Mouse (Mus musculus): ENCODE results near the gene Jag1.

The Jag1 gene

GRCm38 (mm10) chr2:137116025-137116674 is at the start of gene Jag1:
Jag1 (minus strand) TSS chr2:137116644.
- DNase-seq = peak in 1 of 2 experiments; percentile 66

DNA sequence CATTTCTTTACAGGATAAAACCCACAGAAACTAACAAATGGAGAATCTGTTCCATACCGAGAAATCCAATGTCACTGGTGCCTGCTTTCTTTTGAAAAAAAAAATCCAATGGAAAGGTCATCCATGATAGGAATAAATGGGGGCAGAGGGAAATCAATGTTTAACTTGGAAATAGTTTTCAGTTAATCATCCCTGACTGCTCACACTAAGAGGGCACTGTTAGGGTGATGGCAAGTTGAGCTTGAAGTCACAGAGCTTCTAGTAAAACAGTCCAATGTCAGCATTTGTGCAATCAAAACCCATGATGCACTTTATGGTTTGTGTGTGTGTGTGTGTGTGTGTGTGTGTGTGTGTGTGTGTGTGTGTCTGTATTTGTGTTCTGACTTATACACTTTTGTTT is 39.6 kb upstream of the Jag1 start:
- peak in 1 of 2 experiments; percentile 61 for DNase-seq

DNA sequence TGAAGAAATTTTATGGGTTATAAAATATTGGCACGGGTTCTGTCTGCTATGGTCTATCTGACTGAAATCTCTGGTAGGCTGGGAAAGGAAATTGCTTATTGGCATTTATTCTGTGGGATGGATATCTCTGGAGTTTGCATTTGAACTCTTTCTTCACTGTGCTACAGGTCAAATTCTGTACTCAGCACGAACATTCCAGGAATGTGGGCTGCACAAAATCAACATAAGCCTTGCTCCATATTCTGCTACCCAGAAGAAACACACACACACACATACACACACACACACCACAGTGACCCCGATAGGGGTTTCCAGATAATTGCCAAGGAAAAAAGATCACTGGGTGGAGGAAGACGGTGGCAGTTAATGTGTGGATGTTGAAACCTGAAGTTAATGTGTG is 37.4 kb upstream of the Jag1 start:
- peak; percentile 10 to 14 for DNase-seq

DNA sequence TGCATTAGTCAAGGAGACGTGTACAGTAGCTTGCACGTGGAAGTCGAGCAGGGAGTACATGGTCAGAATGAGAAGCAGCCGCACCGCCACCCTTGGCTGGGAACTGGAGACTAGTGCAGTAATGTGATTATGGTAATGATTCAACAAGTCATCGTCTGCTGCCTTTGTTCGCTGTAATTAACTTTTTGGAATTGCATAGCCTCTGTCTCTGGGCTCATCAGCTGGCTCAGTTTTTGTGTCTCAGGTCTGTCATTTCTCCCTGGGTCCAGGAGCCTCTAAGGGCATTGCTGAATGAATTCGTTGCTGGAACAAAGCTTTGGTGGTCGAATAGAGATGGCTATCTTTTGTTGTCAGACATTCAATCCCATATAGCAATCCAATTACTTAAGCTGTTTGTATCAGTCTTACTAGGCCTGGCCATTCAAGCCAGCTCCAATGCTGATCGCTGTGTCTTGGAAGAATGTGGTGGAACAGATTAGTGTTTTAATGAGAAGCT is 36.8 kb upstream of the Jag1 start:
- no peak for DNase-seq

DNA sequence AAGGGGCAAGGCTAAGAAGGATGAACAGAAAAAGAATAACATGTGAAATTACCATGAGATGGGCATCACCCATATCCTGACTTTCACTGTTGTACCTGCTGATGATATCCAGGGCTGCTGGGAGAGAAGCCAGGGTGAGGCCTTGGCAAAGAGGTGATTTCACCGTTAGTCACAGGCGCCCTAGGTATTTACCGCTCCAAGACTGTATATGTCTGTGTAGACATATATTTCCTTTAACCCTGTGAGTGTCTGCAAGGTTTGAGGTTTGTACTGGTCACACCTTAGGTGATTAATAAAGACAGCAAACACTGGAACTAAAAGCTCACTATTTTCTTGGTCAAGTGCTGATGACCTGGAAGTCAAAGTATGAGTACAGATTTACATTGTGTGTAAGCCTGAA is 34.5 kb upstream of the Jag1 start:
- no peak for DNase-seq

DNA sequence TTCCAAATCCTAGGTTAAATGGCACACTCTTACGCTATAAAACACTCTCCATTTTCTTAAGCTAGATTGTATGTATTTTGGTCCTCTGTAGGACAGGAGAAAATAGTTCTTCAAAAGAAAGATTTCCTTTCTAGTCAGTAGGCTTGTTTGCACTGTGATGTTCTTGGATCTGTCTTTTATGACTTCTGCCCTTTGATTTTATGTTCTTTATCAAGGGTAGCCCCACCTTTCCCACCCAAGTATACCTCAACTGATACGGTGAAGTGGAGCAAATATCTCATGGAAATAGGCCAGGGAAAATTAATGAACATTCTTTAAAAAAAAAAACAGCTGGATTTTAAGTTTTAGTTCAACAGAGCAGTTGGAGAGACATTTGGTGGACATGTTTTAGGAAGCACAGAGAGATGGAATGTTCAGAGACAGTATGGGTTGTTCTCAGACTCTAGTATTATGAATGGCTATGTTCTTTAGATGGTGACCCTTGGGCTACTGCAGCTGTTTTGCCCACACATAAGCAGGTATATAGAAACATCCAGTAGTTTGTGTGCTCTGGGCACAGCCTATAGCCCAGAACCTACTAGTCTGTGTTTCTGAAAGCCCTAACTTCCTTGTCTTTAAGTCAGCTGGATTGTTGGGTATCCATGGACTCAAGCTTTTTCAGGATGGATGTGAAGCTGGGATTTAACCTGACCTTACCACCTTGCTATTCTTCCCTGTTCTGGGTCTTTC is 30.7 kb upstream of the Jag1 start:
- DNase-seq = no peak

DNA sequence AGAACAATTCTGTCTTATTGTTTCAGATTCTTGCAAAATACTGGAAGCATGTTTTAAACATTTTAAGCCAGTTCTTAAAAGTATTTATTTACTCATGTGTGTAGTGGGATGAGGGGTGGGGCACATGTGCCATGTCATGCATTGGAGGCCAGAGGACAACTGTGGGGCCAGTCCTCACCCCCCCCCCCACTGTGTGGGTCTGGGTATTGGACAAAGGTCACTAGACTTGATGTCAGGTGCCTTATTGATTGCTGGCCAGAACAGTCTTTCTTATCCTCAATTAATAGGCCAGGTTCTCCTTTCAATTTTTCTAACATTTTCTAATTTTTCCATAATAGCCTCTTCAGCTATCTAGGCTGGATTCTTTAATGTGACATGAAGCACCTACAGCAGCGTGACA is 21.6 kb upstream of the Jag1 start:
- no peak for DNase-seq

- DNase-seq = no peak
These were observed 17.6 kb upstream of the Jag1 start for GRCm38 (mm10) chr2:137134035-137134434.

GRCm38 (mm10) chr2:137124861-137125260 is 8.4 kb upstream of the Jag1 start:
- no peak for DNase-seq

DNA sequence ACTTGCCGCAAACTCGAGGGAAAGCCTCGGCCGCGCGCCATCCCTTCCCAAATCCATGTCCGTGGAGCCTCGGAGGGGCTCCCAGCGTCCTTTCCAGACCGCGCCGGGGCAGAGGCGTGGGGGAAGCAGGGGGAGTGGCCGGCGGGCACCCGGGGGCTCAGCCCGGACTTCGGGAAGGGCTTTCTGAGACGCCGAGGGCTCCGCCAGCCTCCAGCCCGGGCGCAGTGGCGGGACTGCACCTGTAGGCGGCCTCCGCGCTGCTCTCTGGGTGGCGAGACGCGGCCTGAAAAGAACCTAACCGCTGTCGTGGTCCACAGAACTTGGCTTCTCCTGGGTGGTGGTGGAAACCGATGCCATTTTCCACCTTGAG is 862 bp upstream of the Jag1 start:
- DNase-seq = peak; percentile 90 to 95

DNA sequence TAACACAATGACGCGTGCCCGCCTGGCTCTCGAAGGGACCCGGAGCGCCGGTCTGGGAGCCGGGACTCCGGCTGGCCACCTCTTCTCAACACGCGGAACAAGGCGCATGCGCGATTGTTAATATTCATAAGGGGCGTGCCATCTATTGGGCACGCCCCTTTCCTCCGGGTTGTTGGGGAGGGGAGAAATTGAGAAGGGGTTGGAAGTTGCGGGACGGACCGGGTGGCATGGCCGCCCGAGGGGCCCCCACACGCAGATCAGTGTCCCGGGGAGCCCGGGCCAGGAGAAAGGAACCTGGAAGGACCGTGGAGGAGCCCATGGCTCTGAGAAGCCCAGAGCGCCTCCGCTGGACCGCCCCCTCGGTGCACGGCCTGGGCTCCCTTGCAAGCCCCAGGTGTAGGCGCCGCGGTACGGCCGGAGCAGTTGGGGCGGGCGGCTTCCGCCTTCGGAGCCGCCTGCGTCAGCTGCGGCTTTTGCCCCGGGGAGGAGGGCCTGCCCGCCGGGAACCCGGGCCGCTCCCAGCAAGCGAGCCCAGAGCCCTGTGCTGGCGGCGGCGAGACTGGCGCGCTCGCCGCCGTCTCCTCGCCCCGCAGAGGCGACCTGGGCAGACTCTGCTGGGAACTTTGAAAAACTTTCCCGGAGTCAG is 354 bp upstream of the Jag1 start:
- peak; percentile 93 to 95 for DNase-seq

- DNase-seq = peak in 1 of 2 experiments; percentile 55
These were observed 1.0 kb downstream of the Jag1 start for GRCm38 (mm10) chr2:137115241-137116024.

GRCm38 (mm10) chr2:137114248-137115096 is 2.0 kb downstream of the Jag1 start:
- DNase-seq = peak; percentile 81 to 83

- no peak for DNase-seq
These were observed 3.0 kb downstream of the Jag1 start for GRCm38 (mm10) chr2:137113288-137114061.

DNA sequence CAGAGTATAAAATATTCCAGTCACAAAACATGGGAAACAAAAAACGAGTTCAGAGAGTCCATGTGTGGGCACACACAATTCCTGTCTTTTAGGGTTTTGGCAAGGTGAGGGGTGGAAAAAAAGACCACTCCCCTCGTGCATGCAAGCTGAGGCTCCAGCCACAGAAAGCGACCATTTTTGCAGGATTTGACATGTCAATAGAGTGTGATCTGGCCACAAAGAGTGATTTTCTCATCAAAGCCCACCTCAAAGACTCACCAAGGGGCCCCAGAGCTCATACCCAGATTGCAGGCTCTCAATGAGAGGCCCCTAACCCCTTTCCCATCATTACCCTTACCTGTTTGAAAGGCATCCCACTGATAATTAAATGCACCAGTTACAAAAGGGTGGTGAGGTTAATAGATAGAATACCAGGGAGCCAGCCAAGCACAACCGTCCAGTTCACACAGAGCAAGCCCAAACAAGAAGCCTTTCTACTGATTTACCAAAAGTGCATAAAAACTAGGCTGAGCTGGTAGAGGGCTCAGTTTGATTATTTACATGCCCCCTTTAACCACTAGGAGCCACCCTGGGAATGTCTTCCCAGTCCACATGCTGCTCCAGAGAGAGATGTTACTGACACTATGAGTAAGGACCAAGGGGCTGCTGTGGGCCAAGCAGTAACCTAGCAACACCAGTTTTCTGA is 6.1 kb downstream of the Jag1 start:
- peak; percentile 33 to 51 for DNase-seq

- peak in 1 of 2 experiments; percentile 30 for DNase-seq
These were observed 6.9 kb downstream of the Jag1 start for GRCm38 (mm10) chr2:137109321-137110213.

- no peak for DNase-seq
These were observed 8.5 kb downstream of the Jag1 start for GRCm38 (mm10) chr2:137107946-137108345.

DNA sequence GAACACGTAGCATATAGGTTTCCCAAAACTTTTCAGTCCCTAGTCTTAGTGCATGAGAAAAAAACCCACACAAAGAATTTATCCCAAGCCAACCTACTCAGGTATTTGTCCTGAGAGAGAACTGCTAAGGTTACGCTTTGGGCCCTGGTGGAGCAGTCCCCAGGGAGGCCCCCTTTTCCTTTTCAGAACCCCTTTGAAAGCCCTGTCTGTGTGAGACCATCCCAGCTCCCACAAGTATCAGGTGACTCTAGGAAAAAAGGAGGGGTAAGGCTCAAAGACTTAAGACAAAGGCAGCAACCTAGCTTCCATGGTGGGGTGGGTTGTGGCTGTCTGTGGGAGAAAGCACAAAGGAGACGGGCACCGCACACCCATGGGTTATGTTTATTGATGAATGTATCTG is 9.2 kb downstream of the Jag1 start:
- no peak for DNase-seq

DNA sequence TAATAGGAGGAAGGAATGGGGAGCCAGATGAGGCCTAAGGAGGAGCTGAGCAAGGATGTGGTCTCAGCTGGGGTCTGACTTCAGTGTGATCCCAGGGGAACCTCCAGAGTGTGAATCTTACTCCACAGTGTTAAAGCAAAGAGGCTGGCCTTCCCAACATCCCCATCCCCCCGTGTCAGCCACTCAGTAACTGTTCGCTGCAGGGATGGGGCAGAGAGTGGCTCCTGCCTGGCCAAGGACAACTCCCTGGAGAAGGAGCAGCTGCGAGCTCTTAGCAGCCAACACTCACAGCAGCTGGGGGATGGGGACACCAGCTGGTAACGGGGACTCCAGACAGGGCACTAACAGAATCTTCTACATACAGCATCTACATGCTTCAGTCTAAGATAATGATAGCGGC is 15.4 kb downstream of the Jag1 start:
- no peak for DNase-seq

Measured in kidney, postnatal 36 days (tissue).